Mouse (Mus musculus) hindbrain, embryonic 15.5 days (tissue): ENCODE data around the gene Krt42. TPM values are rescaled to one million over a fixed set of nuclear protein-coding genes. Genes with fewer than 3 reads are reported as not detected.

Source experiments
- ATAC-seq: fragments of 200-750 bp; cut with Nextera tagmentation; 2 replicates; pipeline ENCODE4 v1.8.0; 2017; ENCODE audit warnings: low read depth, moderate number of reproducible peaks, moderate TSS enrichment; ENCODE audit not compliant: low FRiP score
- H3K27ac ChIP-seq: fragments of 300-500 bp; sonication (generic); replicated peaks from 2 replicates; pipeline ENCODE4 v1.5.1; 2015; ENCODE audit warnings: mild to moderate bottlenecking, inconsistent platforms
- H3K27me3 ChIP-seq: fragments of 300-500 bp; sonication (generic); 2 replicates; pipeline ENCODE4 v1.6.1; 2015; ENCODE audit warnings: control low read depth, inconsistent platforms
- H3K36me3 ChIP-seq: fragments of 300-500 bp; sonication (generic); 2 replicates; pipeline ENCODE4 v1.6.1; 2015; ENCODE audit warnings: control low read depth, inconsistent platforms
- H3K4me1 ChIP-seq: fragments of 300-500 bp; sonication (generic); replicated peaks from 2 replicates; pipeline ENCODE4 v1.6.1; 2015; ENCODE audit warnings: control low read depth, inconsistent platforms
- H3K4me2 ChIP-seq: fragments of 300-500 bp; sonication (generic); 2 replicates; pipeline ENCODE4 v1.6.1; 2015; ENCODE audit warnings: moderate library complexity, mild to moderate bottlenecking, inconsistent platforms
- H3K4me3 ChIP-seq: fragments of 300-500 bp; sonication (generic); 2 replicates; pipeline ENCODE4 v1.5.1; 2015; ENCODE audit warnings: mild to moderate bottlenecking, inconsistent platforms
- H3K9ac ChIP-seq: fragments of 300-500 bp; sonication (generic); 2 replicates; pipeline ENCODE4 v1.6.1; 2015; ENCODE audit warnings: inconsistent platforms
- H3K9me3 ChIP-seq: fragments of 300-500 bp; sonication (generic); 2 replicates; pipeline ENCODE4 v1.6.1; 2016; ENCODE audit warnings: control low read depth, inconsistent platforms
- WGBS: fragments of 180-500 bp; shearing (Covaris S2); methylation state at CpG from one replicate; pipeline ENCODE4 v1.1.7; 2015; 5-methylcytosine and 5-hydroxymethylcytosine counted together
- polyA plus RNA-seq: library from polyadenylated mRNA; unstranded; fragments of >200 nt; fragmentation: Nextera tagmentation; extraction: Ambion mirVana; gene quantifications from 2 replicates; pipeline ENCODE4 v1.2.1, GENCODE M21; 2015

The Krt42 gene
- polyA plus RNA-seq, 1 experiment from 2014 or later: not detected

DNA sequence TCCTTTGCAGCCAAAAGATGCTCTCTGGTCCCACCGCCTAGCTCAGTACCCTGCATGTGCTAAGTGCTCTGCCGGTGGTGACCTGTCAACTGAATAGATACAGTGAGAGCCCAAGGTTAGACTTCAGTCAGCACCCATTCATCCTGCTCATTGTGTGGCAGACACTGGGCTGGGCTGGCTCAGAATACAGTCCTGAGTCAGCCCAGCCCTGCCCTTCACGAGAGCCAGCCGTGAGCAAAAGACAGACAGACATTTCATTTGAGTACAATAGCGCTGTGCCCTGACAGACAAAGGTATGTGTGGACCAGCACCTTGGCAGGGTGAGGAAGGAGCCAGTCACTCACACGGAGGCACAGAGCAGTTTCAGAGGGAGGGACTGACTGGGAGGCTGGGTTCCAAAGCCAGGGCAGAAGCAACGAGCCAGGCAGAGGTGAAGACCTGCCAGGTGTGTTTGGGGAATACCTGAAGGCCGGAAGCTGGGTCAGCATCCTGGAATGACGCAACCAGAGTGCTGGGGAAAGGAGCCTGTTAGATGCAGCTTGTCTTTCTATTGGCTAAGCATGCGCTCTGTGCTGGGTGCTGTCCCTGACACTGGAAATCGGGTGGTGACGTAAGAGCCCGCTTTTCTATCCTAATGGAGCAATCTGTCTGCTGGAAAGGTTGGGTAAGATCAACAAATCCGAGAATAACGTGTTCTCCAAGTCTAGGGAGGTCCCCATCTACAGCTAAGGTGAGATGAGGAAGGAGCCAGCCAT is 8.2 kb upstream of the Krt42 start:
- 75% methylated on average over 15 of the region's 15 CpGs for WGBS
- Histone ChIP-seq H3K4me3 (no peak overlapping the region), H3K4me1 (no peaks in the 10 kb centered on the region), H3K36me3 (no peaks in the 10 kb centered on the region), H3K9ac (no peak overlapping the region), H3K9me3 (no peaks in the 10 kb centered on the region), H3K27me3 (no peaks in the 10 kb centered on the region), H3K27ac (no peak overlapping the region), H3K4me2 (no peak overlapping the region)
- ATAC-seq: no peak

DNA sequence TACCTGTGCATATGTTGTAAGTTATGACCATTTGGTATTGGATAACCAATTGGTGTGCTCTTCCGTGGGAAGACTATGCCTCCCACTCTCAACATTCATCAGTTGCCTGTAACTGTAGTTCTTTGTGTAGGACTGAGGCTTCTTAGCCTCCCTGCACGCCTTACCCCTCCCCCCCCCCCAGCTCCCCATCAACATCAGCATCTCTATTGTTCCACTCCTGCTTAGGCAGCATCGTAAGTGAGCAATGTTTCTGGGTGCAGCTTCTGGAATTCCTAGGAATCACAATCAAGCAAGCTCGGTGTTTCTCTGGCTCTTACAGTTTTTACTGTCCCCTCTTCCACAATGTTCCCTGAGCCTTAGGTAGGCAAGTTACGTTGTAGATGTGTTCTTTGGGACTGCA is 5.8 kb upstream of the Krt42 start:
- H3K4me3 ChIP-seq: no peak overlapping the region
- H3K27me3 ChIP-seq: no peaks in the 10 kb centered on the region
- H3K9me3 ChIP-seq: no peaks in the 10 kb centered on the region
- no peaks in the 10 kb centered on the region for H3K36me3 ChIP-seq
- ATAC-seq: no peak
- H3K4me1 ChIP-seq: no peaks in the 10 kb centered on the region
- 42% methylated on average over 5 of the region's 5 CpGs for WGBS
- no peak overlapping the region for H3K9ac ChIP-seq
- no peak overlapping the region for H3K27ac ChIP-seq
- no peak overlapping the region for H3K4me2 ChIP-seq

DNA sequence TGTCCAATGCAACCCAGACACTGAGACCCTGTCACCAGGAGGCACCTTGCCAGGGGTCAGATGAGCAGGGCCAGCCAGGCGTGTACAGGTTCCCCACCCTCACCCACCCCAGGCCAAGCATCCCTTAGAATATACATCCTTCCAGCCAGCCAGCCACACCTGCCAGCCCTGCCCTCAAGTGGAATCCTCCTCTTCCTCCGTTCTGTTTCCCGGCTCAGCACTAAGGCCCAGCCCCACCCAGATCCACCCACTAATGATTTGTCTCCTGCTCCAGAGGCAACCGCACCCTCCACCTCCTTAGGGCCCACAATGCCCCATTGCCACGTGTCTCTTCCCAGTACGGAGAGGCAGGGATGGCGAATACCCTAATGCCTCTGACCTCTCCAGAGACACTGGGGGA is 5.0 kb upstream of the Krt42 start:
- H3K27me3 ChIP-seq: no peaks in the 10 kb centered on the region
- no peaks in the 10 kb centered on the region for H3K4me1 ChIP-seq
- WGBS: 71% methylated on average over 7 of the region's 7 CpGs
- no peak overlapping the region for H3K4me3 ChIP-seq
- no peak overlapping the region for H3K4me2 ChIP-seq
- no peaks in the 10 kb centered on the region for H3K36me3 ChIP-seq
- ATAC-seq: no peak
- no peak overlapping the region for H3K27ac ChIP-seq
- H3K9ac ChIP-seq: no peak overlapping the region
- no peaks in the 10 kb centered on the region for H3K9me3 ChIP-seq

DNA sequence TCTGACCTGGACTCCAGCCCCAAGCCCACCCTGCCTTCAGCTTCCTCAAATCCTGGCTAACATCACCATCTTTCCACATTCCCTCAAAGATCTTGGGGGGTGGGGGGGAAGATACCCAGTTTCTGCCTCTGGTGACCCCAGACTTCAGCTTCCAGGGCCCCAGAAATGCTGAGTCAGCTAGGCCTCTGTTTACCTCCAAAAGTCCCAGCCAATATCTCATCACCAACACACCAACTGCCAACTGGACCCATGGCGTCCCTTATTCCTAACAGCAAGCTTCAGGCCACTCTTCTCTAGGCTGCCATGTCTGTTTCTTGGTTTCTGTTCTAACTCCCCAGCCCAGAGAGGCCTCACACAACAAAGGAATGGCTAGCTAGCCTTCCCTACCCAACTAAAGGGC is 2.2 kb upstream of the Krt42 start:
- ATAC-seq: no peak
- Histone ChIP-seq H3K9me3 (no peaks in the 10 kb centered on the region), H3K27ac (no peak overlapping the region), H3K9ac (no peak overlapping the region), H3K36me3 (no peaks in the 10 kb centered on the region), H3K4me3 (no peak overlapping the region), H3K4me1 (no peaks in the 10 kb centered on the region), H3K27me3 (no peaks in the 10 kb centered on the region), H3K4me2 (no peak overlapping the region)
- WGBS: 96% methylated on average over 1 of the region's 1 CpGs

DNA sequence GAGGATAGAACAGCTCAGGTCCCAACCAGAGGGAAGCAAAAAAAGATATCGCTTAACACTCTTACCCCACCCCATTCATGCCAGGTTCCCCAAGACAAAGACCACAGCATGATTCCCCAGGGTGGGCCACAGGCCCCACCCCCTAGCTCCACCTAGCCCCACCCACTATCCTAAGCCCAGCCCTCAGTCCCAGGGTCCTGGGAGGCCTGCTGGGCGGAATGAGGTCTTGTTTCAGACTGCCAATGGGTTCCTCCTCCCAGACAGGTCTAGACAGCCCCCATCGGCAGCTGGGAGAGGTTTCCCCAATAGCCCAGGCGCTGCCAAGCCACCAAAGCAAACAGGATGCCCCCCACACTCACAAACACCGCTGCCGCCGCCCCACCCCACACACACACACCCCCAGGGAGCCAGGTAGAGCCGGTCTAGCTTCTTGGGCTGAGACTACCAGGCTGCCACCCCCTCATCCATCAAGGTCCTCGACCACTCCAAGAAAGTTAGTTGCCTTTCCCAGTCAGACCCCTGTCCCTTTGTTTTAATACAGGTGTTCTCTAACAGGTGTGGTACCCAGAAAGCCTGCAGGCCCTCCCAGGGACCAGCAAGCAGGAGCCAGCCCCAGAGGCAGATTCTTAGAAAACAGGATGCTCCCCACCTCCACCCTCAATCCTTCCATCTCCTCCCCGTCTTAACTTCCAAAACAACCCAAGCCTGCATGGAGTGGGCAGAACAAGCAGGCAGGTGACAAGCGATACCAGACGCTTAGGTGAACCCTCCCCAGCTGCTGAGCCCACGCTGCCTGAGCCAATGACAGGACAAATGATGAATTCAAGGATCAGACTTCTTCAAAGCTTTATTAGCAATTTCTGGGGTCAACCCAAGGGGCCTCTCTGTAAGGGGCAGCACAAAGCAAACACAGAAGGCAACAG is 7.4 kb downstream of the Krt42 start:
- H3K4me1 ChIP-seq: no peaks in the 10 kb centered on the region
- H3K4me3 ChIP-seq: no peak overlapping the region
- no peak overlapping the region for H3K9ac ChIP-seq
- H3K27ac ChIP-seq: no peak overlapping the region
- no peak overlapping the region for H3K4me2 ChIP-seq
- no peak for ATAC-seq
- H3K27me3 ChIP-seq: no peaks in the 10 kb centered on the region
- H3K36me3 ChIP-seq: no peaks in the 10 kb centered on the region
- WGBS: 35% methylated on average over 13 of the region's 13 CpGs
- H3K9me3 ChIP-seq: no peaks in the 10 kb centered on the region

DNA sequence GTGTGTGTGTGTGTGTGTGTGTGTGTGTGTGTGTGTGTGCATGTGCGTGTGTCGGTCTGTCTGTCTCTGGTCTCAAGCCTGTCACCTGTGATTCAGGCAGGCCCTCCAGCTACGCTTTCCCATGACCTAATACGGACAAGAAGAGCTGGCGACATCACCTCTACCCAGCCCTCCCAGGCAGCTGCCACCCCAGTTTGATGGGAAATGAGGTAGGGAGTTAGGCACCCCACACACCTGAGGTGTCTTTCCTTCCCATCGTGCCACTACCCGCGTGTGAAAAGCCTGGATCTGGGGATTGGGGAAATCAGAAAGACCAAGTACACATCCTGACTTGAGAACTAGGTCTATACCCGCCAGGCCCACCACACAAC is 8.5 kb downstream of the Krt42 start:
- H3K4me3 ChIP-seq: no peak overlapping the region
- WGBS: 80% methylated on average over 9 of the region's 9 CpGs
- H3K4me1 ChIP-seq: no peaks in the 10 kb centered on the region
- no peak for ATAC-seq
- H3K9me3 ChIP-seq: no peaks in the 10 kb centered on the region
- H3K9ac ChIP-seq: no peak overlapping the region
- no peaks in the 10 kb centered on the region for H3K27me3 ChIP-seq
- H3K36me3 ChIP-seq: no peaks in the 10 kb centered on the region
- no peak overlapping the region for H3K4me2 ChIP-seq
- no peak overlapping the region for H3K27ac ChIP-seq

DNA sequence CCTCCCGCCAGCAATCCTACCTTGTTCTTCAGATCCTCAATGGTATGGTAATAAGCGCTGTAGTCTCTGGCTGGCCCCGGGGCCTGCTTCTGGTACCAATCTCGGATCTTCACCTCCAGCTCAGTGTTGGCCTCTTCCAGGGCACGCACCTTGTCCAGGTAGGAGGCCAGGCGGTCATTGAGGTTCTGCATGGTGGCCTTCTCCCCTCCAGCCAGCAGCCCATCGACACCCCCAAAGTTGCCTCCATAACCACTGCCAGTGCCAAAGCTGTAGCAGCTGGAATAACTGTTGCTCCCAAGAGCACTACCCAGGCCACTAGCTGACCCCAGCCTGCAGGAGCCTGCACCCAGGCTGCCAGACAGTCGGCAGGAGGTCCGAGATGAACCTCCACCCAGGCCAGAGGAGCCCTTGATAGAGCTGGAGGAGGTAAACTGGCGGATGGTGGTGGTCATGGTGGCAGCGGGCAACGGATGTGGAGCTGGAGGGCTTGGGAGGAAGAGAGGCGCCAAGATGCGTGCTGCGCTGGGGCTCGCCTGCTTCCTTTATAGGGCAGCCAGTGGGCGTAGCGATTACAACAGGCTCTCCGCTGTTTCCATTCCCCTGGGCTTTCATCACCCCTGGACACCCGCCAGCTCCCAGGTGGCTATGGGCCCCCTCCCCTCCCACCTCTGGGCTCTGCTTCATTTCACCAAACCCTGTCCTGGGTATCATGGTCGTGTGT is 9.0 kb downstream of the Krt42 start, which contains the start of gene Krt17:
Gene Krt17 (minus strand): TSS at position 516 of the 721 bp plus-strand sequence.
- H3K4me3 ChIP-seq: no peak within 1 kb of the TSS
- ATAC-seq: no peak
- WGBS: 79% methylated on average over 21 of the region's 21 CpGs

DNA sequence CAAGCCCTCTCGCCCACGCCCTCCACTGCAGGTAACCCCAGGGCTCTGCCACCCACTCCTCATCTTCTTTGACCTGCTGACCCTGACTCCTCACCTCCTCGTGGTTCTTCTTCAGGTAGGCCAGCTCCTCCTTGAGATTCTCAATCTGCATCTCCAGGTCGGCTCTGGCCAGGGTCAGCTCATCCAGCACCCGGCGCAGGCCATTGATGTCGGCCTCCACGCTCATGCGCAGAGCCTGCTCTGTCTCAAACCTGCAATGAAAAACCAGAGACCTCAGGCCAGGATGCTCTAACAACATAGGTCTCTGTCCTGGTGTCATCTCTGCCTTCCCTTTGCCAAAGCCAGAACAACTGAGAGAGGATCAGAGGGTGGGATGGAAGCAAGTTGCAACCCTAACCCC is 10.6 kb downstream of the Krt42 start:
- H3K4me1 ChIP-seq: no peaks in the 10 kb centered on the region
- 90% methylated on average over 9 of the region's 9 CpGs for WGBS
- no peak overlapping the region for H3K27ac ChIP-seq
- no peak overlapping the region for H3K4me2 ChIP-seq
- H3K27me3 ChIP-seq: no peaks in the 10 kb centered on the region
- H3K4me3 ChIP-seq: no peak overlapping the region
- H3K9me3 ChIP-seq: no peaks in the 10 kb centered on the region
- no peak overlapping the region for H3K9ac ChIP-seq
- no peak for ATAC-seq
- no peaks in the 10 kb centered on the region for H3K36me3 ChIP-seq

More for the DNA sequence above, 9.0 kb downstream of the Krt42 start, which contains the start of gene Krt17:
- H3K9me3 ChIP-seq: no peaks in the 10 kb centered on the region
- no peaks in the 10 kb centered on the region for H3K27me3 ChIP-seq
- no peaks in the 10 kb centered on the region for H3K4me1 ChIP-seq
- no peak within 1 kb of the TSS for H3K4me2 ChIP-seq
- no peaks in the 10 kb centered on the region for H3K36me3 ChIP-seq
- no peak within 1 kb of the TSS for H3K27ac ChIP-seq
- H3K9ac ChIP-seq: no peak within 1 kb of the TSS

DNA sequence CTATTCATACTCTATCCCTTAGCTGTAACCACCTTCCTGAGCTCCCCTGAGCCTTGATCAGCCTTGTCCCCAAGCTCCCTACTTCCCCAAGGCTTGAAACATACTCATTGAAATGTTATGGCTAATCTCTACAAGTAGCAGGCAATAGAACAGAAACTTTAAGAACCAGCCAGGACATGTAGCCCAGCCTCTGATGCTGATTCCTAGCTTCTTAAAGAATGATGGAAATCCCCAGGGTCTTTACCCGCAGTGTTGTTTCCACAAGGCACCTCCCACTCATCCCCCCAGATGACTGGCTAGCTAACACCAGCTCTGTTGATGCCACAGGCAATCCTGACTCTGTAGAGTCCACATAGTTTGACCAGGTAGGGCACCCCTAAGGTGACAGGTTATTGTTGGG is 11.7 kb downstream of the Krt42 start:
- H3K27ac ChIP-seq: no peak overlapping the region
- H3K9me3 ChIP-seq: no peaks in the 10 kb centered on the region
- H3K27me3 ChIP-seq: no peaks in the 10 kb centered on the region
- H3K4me2 ChIP-seq: no peak overlapping the region
- no peaks in the 10 kb centered on the region for H3K36me3 ChIP-seq
- no peak overlapping the region for H3K9ac ChIP-seq
- no peaks in the 10 kb centered on the region for H3K4me1 ChIP-seq
- H3K4me3 ChIP-seq: no peak overlapping the region
- whole genome bisulfite sequencing: 88% methylated on average over 1 of the region's 1 CpGs
- no peak for ATAC-seq

DNA sequence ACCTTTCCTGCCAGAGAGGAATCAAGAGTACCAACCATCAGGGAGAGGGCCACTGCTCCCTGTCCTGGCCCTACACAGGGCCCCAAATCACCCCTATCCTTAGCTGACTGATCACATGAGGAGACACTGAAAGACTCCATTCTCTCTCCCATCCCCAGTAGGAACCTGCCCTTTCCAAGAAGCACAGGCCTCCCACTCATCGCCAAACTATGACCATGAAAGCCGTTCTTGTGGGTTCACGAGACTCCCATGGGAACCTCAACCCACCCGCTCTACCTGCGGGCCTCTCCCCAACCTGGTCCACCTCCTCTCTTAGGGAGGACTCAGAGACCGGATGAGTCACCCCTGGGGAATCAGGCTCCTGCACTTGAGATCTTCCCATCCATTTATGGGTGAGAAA is 14.2 kb downstream of the Krt42 start:
- Histone ChIP-seq H3K4me2 (no peak overlapping the region), H3K4me1 (no peaks in the 10 kb centered on the region), H3K27ac (no peak overlapping the region), H3K27me3 (no peaks in the 10 kb centered on the region), H3K9me3 (no peaks in the 10 kb centered on the region), H3K9ac (no peak overlapping the region), H3K36me3 (no peaks in the 10 kb centered on the region), H3K4me3 (no peak overlapping the region)
- 95% methylated on average over 6 of the region's 6 CpGs for WGBS
- ATAC-seq: no peak

DNA sequence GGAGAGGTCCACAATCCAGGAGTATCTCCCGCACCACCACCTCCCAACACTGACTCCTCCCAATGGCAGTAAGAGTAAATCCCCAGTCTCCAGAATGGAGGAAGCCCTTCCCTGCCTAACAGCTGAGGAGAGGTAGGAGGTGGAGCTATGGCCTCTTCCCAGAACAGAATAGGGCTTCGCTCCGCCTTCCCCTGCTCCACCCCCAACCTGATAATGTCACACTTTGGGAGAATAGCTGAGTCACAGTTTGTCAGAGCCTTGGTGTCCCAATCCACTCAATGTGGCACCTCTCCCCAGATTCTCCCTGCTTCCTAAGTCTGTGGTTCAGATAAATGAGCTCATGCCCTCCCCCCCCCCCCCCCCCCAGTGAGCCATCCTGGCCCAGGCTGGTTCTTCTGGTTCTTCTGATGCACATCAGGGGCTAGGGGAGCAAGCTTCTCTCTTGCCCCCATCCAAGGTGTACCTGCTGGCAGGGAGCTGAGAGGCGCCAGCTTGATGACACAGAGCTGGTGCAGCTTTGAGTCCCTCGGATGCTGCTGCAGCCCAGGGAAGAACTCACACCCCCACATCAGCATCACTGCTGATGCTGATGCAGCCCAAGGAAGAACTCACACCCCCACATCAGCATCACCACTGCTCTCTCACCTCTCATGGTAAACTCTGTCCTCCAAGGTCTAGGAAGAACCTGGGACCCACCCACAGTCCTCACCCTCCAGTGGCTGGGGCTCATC is 15.1 kb downstream of the Krt42 start:
- Histone ChIP-seq H3K9ac (no peak overlapping the region), H3K9me3 (no peaks in the 10 kb centered on the region), H3K4me2 (no peak overlapping the region), H3K4me1 (no peaks in the 10 kb centered on the region), H3K4me3 (no peak overlapping the region), H3K27ac (no peak overlapping the region), H3K27me3 (no peaks in the 10 kb centered on the region), H3K36me3 (no peaks in the 10 kb centered on the region)
- 77% methylated on average over 5 of the region's 5 CpGs for WGBS
- no peak for ATAC-seq
